Mouse (Mus musculus): Measurements from ENCODE around the gene Bik. TPM values are rescaled to one million over a fixed set of nuclear protein-coding genes. Genes with fewer than 3 reads are reported as not detected.
A peak's percentile ranks its signal among the peaks of the same experiment; 100 is the strongest.
"Not testable (repeated sequence)": the region's sequence is repeated elsewhere in the genome, so short reads cannot be mapped to it uniquely, and the experiment has no call there.

The Bik gene
- polyA plus RNA-seq, 2 experiments, result 1.3 to 2.0 TPM

GRCm38 (mm10) chr15:83499211-83499755, 27.4 kb upstream of the Bik start:
- Histone ChIP-seq H3K4me1 (replicated peaks; ENCODE audit: control insufficient read depth in 2 of 2, insufficient read depth in 2 of 2, low read length in 1 of 2) (peaks cover 5 to 10% of the 10 kb centered on the region in 2 experiments; a peak in 3 of 4 replicates), H3K27me3 (ENCODE audit: control insufficient read depth, insufficient read depth, low read length) (no peaks in the 10 kb centered on the region), H3K4me3 (ENCODE audit: insufficient read depth in 1 of 2, low read depth in 2 of 2, low read length in 2 of 2) (no peak overlapping the region), H3K36me3 (replicated peaks; ENCODE audit: control insufficient read depth, insufficient read depth, low read depth) (no peaks in the 10 kb centered on the region), H3K9me3 (ENCODE audit: control insufficient read depth, low read length) (no peaks in the 10 kb centered on the region), H3K27ac (no peak overlapping the region), H3K4me2 (ENCODE audit: low read depth) (no peak overlapping the region), H3K9ac (replicated peaks) (no peak overlapping the region)
- TF ChIP-seq EP300 (IDR thresholded peaks at IDR 0.05; ENCODE audit: low read depth) (no peak), CTCF (IDR thresholded peaks at IDR 0.05; ENCODE audit: low read depth) (no peak)
- 67% methylated on average over 10 of the region's 10 CpGs for WGBS (ENCODE audit: insufficient replicate concordance)
- no peak for ATAC-seq (ENCODE audit: insufficient read depth)
- no peak for DNase-seq (ENCODE audit: low read depth in 3 of 3, low spot score in 3 of 3)

- no peak overlapping the region for H3K9ac ChIP-seq (replicated peaks)
- H3K27ac ChIP-seq, result no peak overlapping the region
- H3K4me2 ChIP-seq (ENCODE audit: low read depth), result no peak overlapping the region
- no peak for TF ChIP-seq EP300 (IDR thresholded peaks at IDR 0.05; ENCODE audit: low read depth)
- peak; percentile 88 for TF ChIP-seq CTCF (IDR thresholded peaks at IDR 0.05; ENCODE audit: low read depth)
- H3K27me3 ChIP-seq (ENCODE audit: control insufficient read depth, insufficient read depth, low read length), result no peaks in the 10 kb centered on the region
- no peak for ATAC-seq (ENCODE audit: insufficient read depth)
- H3K36me3 ChIP-seq (replicated peaks; ENCODE audit: control insufficient read depth, insufficient read depth, low read depth), result no peaks in the 10 kb centered on the region
- 37% methylated on average over 3 of the region's 3 CpGs for WGBS (ENCODE audit: insufficient replicate concordance)
- no peak overlapping the region for H3K4me3 ChIP-seq (ENCODE audit: insufficient read depth in 1 of 2, low read depth in 2 of 2, low read length in 2 of 2)
- H3K4me1 ChIP-seq (replicated peaks; ENCODE audit: control insufficient read depth in 2 of 2, insufficient read depth in 2 of 2, low read length in 1 of 2), result peaks cover 3 to 4% of the 10 kb centered on the region in 2 experiments; a peak in 3 of 4 replicates
- H3K9me3 ChIP-seq (ENCODE audit: control insufficient read depth, low read length), result no peaks in the 10 kb centered on the region
- DNase-seq (ENCODE audit: low read depth in 3 of 3, low spot score in 3 of 3), result peak in 2 of 3 experiments; percentile 26 to 41
Measured at GRCm38 (mm10) chr15:83500352-83500751, 26.3 kb upstream of the Bik start.

GRCm38 (mm10) chr15:83501483-83501882, 25.2 kb upstream of the Bik start:
- H3K4me2 ChIP-seq (ENCODE audit: low read depth); H3K9ac ChIP-seq (replicated peaks); H3K4me1 ChIP-seq (replicated peaks; ENCODE audit: control insufficient read depth in 2 of 2, insufficient read depth in 2 of 2, low read length in 1 of 2); H3K27me3 ChIP-seq (ENCODE audit: control insufficient read depth, insufficient read depth, low read length); H3K27ac ChIP-seq; ATAC-seq (ENCODE audit: insufficient read depth); H3K9me3 ChIP-seq (ENCODE audit: control insufficient read depth, low read length); H3K4me3 ChIP-seq (ENCODE audit: insufficient read depth in 1 of 2, low read depth in 2 of 2, low read length in 2 of 2); H3K36me3 ChIP-seq (replicated peaks; ENCODE audit: control insufficient read depth, insufficient read depth, low read depth): not testable (repeated sequence)
- WGBS (ENCODE audit: insufficient replicate concordance), result 44% methylated on average over 6 of the region's 6 CpGs
- DNase-seq (ENCODE audit: low read depth in 3 of 3, low spot score in 3 of 3), result peak in 1 of 3 experiments; percentile 28

- Histone ChIP-seq H3K27me3 (ENCODE audit: control insufficient read depth, insufficient read depth, low read length) (no peaks in the 10 kb centered on the region), H3K4me1 (replicated peaks; ENCODE audit: control insufficient read depth in 2 of 2, insufficient read depth in 2 of 2, low read length in 1 of 2) (peaks cover 5 to 7% of the 10 kb centered on the region in 2 experiments), H3K9me3 (ENCODE audit: control insufficient read depth, low read length) (no peaks in the 10 kb centered on the region), H3K27ac (no peak overlapping the region), H3K4me2 (ENCODE audit: low read depth) (peak overlapping the region; percentile 89), H3K4me3 (ENCODE audit: insufficient read depth in 1 of 2, low read depth in 2 of 2, low read length in 2 of 2) (peak overlapping the region; percentile 58 to 77), H3K9ac (replicated peaks) (peak overlapping the region; percentile 58), H3K36me3 (replicated peaks; ENCODE audit: control insufficient read depth, insufficient read depth, low read depth) (no peaks in the 10 kb centered on the region)
- TF ChIP-seq EP300 (IDR thresholded peaks at IDR 0.05; ENCODE audit: low read depth), result no peak
- TF ChIP-seq CTCF (IDR thresholded peaks at IDR 0.05; ENCODE audit: low read depth), result peak; percentile 41
- DNase-seq (ENCODE audit: low read depth in 3 of 3, low spot score in 3 of 3), result no peak
- ATAC-seq (ENCODE audit: insufficient read depth), result peak; percentile 50
- 24% methylated on average over 17 of the region's 17 CpGs for WGBS (ENCODE audit: insufficient replicate concordance)
Measured at GRCm38 (mm10) chr15:83509950-83510804, 16.5 kb upstream of the Bik start.

- H3K27ac ChIP-seq, result no peak within 1 kb of the TSS
- peak within 1 kb of the TSS; percentile 89 for H3K4me2 ChIP-seq (ENCODE audit: low read depth)
- DNase-seq (ENCODE audit: low read depth in 3 of 3, low spot score in 3 of 3), result peak; percentile 78 to 83 (median 80)
- no peak for TF ChIP-seq CTCF (IDR thresholded peaks at IDR 0.05; ENCODE audit: low read depth)
- no peak for TF ChIP-seq EP300 (IDR thresholded peaks at IDR 0.05; ENCODE audit: low read depth)
- no peaks in the 10 kb centered on the region for H3K36me3 ChIP-seq (replicated peaks; ENCODE audit: control insufficient read depth, insufficient read depth, low read depth)
- ATAC-seq (ENCODE audit: insufficient read depth), result peak; percentile 91
- peak within 1 kb of the TSS; percentile 58 for H3K9ac ChIP-seq (replicated peaks)
- H3K4me1 ChIP-seq (replicated peaks; ENCODE audit: control insufficient read depth in 2 of 2, insufficient read depth in 2 of 2, low read length in 1 of 2), result peaks cover 5 to 7% of the 10 kb centered on the region in 2 experiments
- WGBS (ENCODE audit: insufficient replicate concordance), result 6% methylated on average over 41 of the region's 41 CpGs
- H3K9me3 ChIP-seq (ENCODE audit: control insufficient read depth, low read length), result no peaks in the 10 kb centered on the region
- no peaks in the 10 kb centered on the region for H3K27me3 ChIP-seq (ENCODE audit: control insufficient read depth, insufficient read depth, low read length)
- peak within 1 kb of the TSS; percentile 58 to 77 for H3K4me3 ChIP-seq (ENCODE audit: insufficient read depth in 1 of 2, low read depth in 2 of 2, low read length in 2 of 2)
Measured at GRCm38 (mm10) chr15:83510805-83511405, 15.8 kb upstream of the Bik start, which contains the start of gene Ttll1. Ttll1 (minus strand) TSS chr15:83510893.
